Mouse (Mus musculus) megakaryocyte, embryonic 14.5 days (primary cell): Measurements from ENCODE around the gene C2cd2.

Experiments
- FLI1 ChIP-seq: IDR thresholded peaks from 2 replicates; pipeline ENCODE4 v1.6.1; 2012; ENCODE audit warnings: low read length, inconsistent platforms, mixed read lengths
- GATA1 ChIP-seq: IDR thresholded peaks from 3 replicates; pipeline ENCODE4 v1.6.1; 2012; ENCODE audit warnings: mixed read lengths, low read length, inconsistent platforms, borderline replicate concordance

- no peak for TF ChIP-seq GATA1
- TF ChIP-seq FLI1: no peak
Observed at GRCm38 (mm10) chr16:97851061-97851740, 111.2 kb downstream of the C2cd2 start.
